Mouse (Mus musculus) T-cell, adult 66 days (primary cell): ENCODE data around the gene 4921511M17Rik. TPM values are rescaled to one million over a fixed set of nuclear protein-coding genes. Genes with fewer than 3 reads are reported as not detected.

Source experiments
- total RNA-seq, 2 experiments: library from RNA; stranded (reverse); gene quantifications; 3 replicates in 1 of 2; 4 replicates in 1 of 2; pipeline ENCODE4 v1.2.4; 2023

4921511M17Rik gene
- not detected for total RNA-seq

DNA sequence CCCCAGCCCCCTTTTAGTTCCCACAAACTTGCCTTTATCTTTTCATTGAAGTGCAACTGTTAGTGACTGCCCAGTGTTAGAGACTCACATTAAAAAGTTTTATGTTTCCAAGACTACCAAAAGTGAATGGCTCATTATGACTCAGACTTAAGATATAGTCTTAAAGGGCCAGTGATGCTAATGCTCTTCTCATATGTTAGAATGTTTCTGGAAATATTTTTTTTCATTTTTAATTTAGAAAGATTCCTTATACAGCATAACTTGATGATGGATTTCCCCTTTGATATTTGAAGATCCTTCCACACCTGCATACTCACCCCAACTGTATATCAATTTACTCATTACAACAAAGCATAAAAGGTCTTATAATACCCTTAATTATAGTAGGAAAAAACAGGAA, at the start of gene 4921511M17Rik:
Gene 4921511M17Rik (minus strand): TSS at position 101 of the 400 bp plus-strand sequence.

DNA sequence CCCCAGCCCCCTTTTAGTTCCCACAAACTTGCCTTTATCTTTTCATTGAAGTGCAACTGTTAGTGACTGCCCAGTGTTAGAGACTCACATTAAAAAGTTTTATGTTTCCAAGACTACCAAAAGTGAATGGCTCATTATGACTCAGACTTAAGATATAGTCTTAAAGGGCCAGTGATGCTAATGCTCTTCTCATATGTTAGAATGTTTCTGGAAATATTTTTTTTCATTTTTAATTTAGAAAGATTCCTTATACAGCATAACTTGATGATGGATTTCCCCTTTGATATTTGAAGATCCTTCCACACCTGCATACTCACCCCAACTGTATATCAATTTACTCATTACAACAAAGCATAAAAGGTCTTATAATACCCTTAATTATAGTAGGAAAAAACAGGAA, 21.3 kb upstream of the 4921511M17Rik start, which contains the start of gene Gm10057:
Gene Gm10057 (minus strand): TSS at position 101 of the 400 bp plus-strand sequence.

DNA sequence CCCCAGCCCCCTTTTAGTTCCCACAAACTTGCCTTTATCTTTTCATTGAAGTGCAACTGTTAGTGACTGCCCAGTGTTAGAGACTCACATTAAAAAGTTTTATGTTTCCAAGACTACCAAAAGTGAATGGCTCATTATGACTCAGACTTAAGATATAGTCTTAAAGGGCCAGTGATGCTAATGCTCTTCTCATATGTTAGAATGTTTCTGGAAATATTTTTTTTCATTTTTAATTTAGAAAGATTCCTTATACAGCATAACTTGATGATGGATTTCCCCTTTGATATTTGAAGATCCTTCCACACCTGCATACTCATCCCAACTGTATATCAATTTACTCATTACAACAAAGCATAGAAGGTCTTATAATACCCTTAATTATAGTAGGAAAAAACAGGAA, 21.1 kb downstream of the 4921511M17Rik start, which contains the start of gene Samt1:
Gene Samt1 (minus strand): TSS at position 101 of the 400 bp plus-strand sequence.

Other genes with a start within 250 kb of the 4921511M17Rik start
- 1 to 10 TPM; 2.5 to 3.6 TPM for gene Spin2c, start 201.6 kb downstream of the 4921511M17Rik start, total RNA-seq
- not detected for gene Samt1, start 21.2 kb downstream of the 4921511M17Rik start, total RNA-seq
- gene Gm10057, start 21.2 kb upstream of the 4921511M17Rik start, total RNA-seq: not detected
- not detected for gene Gm15140, start 86.9 kb upstream of the 4921511M17Rik start, total RNA-seq